Mouse (Mus musculus): Measurements from ENCODE around the gene Tmem270. TPM values are rescaled to one million over a fixed set of nuclear protein-coding genes. Genes with fewer than 3 reads are reported as not detected.

The Tmem270 gene
- total and polyA plus RNA-seq, 3 experiments: not detected

DNA sequence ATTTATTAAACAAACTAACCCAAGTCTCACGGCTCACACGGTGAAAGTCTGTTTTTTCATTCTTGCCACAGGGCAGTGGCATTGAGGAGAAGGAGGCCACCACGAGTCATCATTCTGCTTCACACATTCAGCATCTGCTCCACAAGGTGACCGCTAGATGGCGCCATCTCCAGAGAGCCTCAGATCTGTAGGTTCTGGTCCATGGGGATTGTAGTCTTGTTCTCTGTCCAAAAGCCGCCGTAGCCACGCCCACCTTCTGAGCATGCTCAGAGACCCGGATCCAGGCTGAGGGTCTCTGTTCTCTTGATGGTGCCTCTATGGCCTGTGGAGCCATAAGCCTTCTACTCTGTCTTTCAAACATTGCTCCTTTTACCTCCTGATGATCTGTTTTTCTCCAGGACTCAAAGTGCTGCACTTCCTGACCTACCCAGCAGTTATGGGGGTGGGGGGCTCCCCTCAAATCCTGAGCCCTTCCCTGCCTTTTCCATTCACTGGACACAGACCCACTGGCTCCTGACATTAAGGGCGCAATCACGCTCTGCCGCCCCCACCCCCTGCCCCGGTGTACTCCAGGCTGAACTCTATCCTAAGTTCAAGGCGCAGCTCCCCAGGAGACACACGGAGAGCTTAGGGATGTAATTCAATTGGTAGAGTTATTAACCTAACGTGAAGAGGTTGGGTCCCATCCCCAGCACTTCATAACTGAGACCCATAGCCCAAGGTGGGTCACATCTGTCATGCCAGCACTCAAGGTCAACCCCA, 11.7 kb upstream of the Tmem270 start:
- H3K4me3 ChIP-seq (replicated peaks in 1 of 3; ENCODE audit: low read depth in 2 of 3, low read length in 2 of 3, poor library complexity in 1 of 3): no peak overlapping the region
- H3K9ac ChIP-seq (ENCODE audit: insufficient read depth, low read depth): no peak overlapping the region
- peak; percentile 82 for DNase-seq (ENCODE audit: extremely low read depth)
- in situ Hi-C loops (cut with MboI; ENCODE audit: low pct_ligation_motif_present, low pct_unique_long_range_greater_than_20kb, low sequenced_read_pairs) (loop anchor here (5.0 to 25.0 kb wide), 3 partner anchors 44 to 194 kb away; partner anchors contain the start of gene Eln), dilution Hi-C loops (cut with MboI; ENCODE audit: extremely low pct_ligation_motif_present, extremely low pct_unique_long_range_greater_than_20kb, low sequenced_read_pairs) (no loop called here)
- TF ChIP-seq RAD21 (IDR thresholded peaks at IDR 0.05; ENCODE audit: low read depth, low read length): peak; percentile 40
- peak; percentile 72 for TF ChIP-seq NRF1 (IDR thresholded peaks at IDR 0.05; ENCODE audit: low read depth, low read length)
- no peak for TF ChIP-seq ETS1 (conservative IDR thresholded peaks at IDR 0.05; ENCODE audit: low read depth, low read length)
- no peak for TF ChIP-seq ELF1 (IDR thresholded peaks at IDR 0.05; ENCODE audit: low read depth, low read length)
- TF ChIP-seq CTCF (conservative IDR thresholded peaks at IDR 0.05 in 1 of 2, IDR thresholded peaks at IDR 0.05 in 1 of 2; ENCODE audit: low read depth in 2 of 2, low read length in 2 of 2): peak; percentile 68 to 82
- no peak for TF ChIP-seq RCOR1 (conservative IDR thresholded peaks at IDR 0.05; ENCODE audit: low read depth, low read length)
- no peak for TF ChIP-seq TBP (conservative IDR thresholded peaks at IDR 0.05; ENCODE audit: low read depth, low read length)
- peak; percentile 73 for TF ChIP-seq SMC3 (IDR thresholded peaks at IDR 0.05; ENCODE audit: low read depth, low read length)
- no peak for TF ChIP-seq E2F4 (IDR thresholded peaks at IDR 0.05; ENCODE audit: insufficient replicate concordance, low read depth, low read length)
- no peak for TF ChIP-seq HCFC1 (IDR thresholded peaks at IDR 0.05; ENCODE audit: low read depth, low read length)
- no peak for TF ChIP-seq CHD1 (IDR thresholded peaks at IDR 0.05; ENCODE audit: low read depth, low read length)
- TF ChIP-seq PAX5 (IDR thresholded peaks at IDR 0.05; ENCODE audit: low read length): no peak
- no peaks in the 10 kb centered on the region for H3K79me2 ChIP-seq (replicated peaks; ENCODE audit: control insufficient read depth, extremely low read depth, insufficient read depth, poor library complexity, severe bottlenecking)
- peaks cover 73% of the 10 kb centered on the region for H3K27me3 ChIP-seq (replicated peaks)
- no peak overlapping the region for H3K27ac ChIP-seq (ENCODE audit: insufficient read depth, low read depth)
- no peak overlapping the region for H3K4me2 ChIP-seq (ENCODE audit: insufficient read depth, low read depth, poor library complexity, severe bottlenecking)
- no peaks in the 10 kb centered on the region for H3K4me1 ChIP-seq (ENCODE audit: control insufficient read depth in 1 of 2, insufficient read depth in 2 of 2)
- peaks cover 10% of the 10 kb centered on the region for H3K9me3 ChIP-seq (replicated peaks; ENCODE audit: low read length)
- no peaks in the 10 kb centered on the region for H3K36me3 ChIP-seq (replicated peaks in 1 of 2; ENCODE audit: control insufficient read depth in 1 of 2, insufficient read depth in 1 of 2, low read length in 1 of 2)

DNA sequence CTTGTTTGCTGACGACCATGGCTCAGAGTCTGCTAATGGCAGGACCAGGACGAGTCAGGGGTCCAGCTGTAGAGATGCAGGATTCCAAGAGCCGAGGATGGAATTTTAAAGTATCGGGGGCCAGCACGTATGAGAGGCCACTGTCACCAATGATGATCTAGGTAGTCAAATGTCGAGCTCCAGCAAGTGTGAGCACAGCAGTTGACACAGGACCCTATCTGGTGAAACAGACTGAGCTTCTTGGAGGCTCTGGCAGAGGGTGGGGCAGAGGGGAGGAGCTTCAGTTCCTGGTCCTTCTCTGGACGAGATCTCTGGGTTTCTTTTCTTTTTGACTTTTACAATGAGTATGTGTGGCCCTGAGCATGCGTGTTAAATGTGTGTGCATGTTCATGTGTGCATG, 8.8 kb upstream of the Tmem270 start, which contains the start of gene Cldn13:
Gene Cldn13, minus strand, starts transcription at position 216 of the 400 bp plus-strand sequence.
- Histone ChIP-seq H3K27me3 (replicated peaks) (peaks cover 70% of the 10 kb centered on the region), H3K9ac (ENCODE audit: insufficient read depth, low read depth) (no peak within 1 kb of the TSS), H3K36me3 (replicated peaks in 1 of 2; ENCODE audit: control insufficient read depth in 1 of 2, insufficient read depth in 1 of 2, low read length in 1 of 2) (no peaks in the 10 kb centered on the region), H3K4me1 (ENCODE audit: control insufficient read depth in 1 of 2, insufficient read depth in 2 of 2) (no peaks in the 10 kb centered on the region), H3K4me2 (ENCODE audit: insufficient read depth, low read depth, poor library complexity, severe bottlenecking) (no peak within 1 kb of the TSS), H3K4me3 (replicated peaks in 1 of 3; ENCODE audit: low read depth in 2 of 3, low read length in 2 of 3, poor library complexity in 1 of 3) (no peak within 1 kb of the TSS), H3K27ac (ENCODE audit: insufficient read depth, low read depth) (no peak within 1 kb of the TSS), H3K9me3 (replicated peaks; ENCODE audit: low read length) (peaks cover 12% of the 10 kb centered on the region), H3K79me2 (replicated peaks; ENCODE audit: control insufficient read depth, extremely low read depth, insufficient read depth, poor library complexity, severe bottlenecking) (no peaks in the 10 kb centered on the region)
- no peak for TF ChIP-seq MXI1 (IDR thresholded peaks at IDR 0.05; ENCODE audit: low read depth, low read length)
- no peak for TF ChIP-seq JUN (IDR thresholded peaks at IDR 0.05; ENCODE audit: insufficient read depth, low read depth, low read length)
- DNase-seq (ENCODE audit: extremely low read depth): no peak
- dilution Hi-C loops (cut with MboI; ENCODE audit: extremely low pct_ligation_motif_present, extremely low pct_unique_long_range_greater_than_20kb, low sequenced_read_pairs): no loop called here
- in situ Hi-C loops (cut with MboI; ENCODE audit: low pct_ligation_motif_present, low pct_unique_long_range_greater_than_20kb, low sequenced_read_pairs): loop anchor here (5.0 to 25.0 kb wide), 3 partner anchors 47 to 197 kb away; partner anchors contain the start of gene Eln

Data from CH12.LX (cell line).